Mouse (Mus musculus) neutrophil, adult 5-6 weeks (primary cell): ENCODE results near the gene Prr23a1. TPM values are rescaled to one million over a fixed set of nuclear protein-coding genes. Genes with fewer than 3 reads are reported as not detected.
"Not testable (repeated sequence)": the region's sequence is repeated elsewhere in the genome, so short reads cannot be mapped to it uniquely, and the experiment has no call there.

Experiments
- ATAC-seq: fragments of 151-379, 151-347 bp; 2 replicates; pipeline ENCODE4 v1.8.0; 2017; ENCODE audit warnings: mild to moderate bottlenecking, moderate TSS enrichment; ENCODE audit not compliant: insufficient number of reproducible peaks, poor library complexity, low FRiP score, severe bottlenecking; ENCODE audit errors: extremely low read depth
- total RNA-seq: library from RNA; stranded (forward); fragments of 200-1000 nt; gene quantifications from 2 replicates; pipeline ENCODE4 v1.2.3, GENCODE M21; 2017

The Prr23a1 gene
- not detected in 2 replicates for total RNA-seq

DNA sequence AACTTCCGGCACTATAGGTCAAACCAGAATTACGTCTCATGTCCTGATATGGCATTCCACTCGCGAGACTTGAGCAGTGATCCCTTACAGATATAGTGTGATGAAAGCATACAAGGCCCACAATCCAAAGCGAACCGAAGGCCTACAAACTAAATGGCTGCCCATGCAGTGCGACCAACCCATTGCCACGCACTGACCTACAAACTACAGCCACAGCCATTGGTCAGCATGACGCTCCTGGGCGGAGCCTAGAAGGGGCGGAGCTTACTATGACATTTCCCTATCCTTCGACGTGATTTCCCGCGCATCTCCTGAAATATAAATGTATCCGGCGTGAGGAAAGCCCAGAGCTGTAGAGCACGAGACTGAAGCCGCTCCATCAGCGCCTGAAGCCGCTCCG lies at the start of gene Prr23a1:
Gene Prr23a1 (plus strand): TSS at position 387 of the 400 bp plus-strand sequence.
- no peak for ATAC-seq

DNA sequence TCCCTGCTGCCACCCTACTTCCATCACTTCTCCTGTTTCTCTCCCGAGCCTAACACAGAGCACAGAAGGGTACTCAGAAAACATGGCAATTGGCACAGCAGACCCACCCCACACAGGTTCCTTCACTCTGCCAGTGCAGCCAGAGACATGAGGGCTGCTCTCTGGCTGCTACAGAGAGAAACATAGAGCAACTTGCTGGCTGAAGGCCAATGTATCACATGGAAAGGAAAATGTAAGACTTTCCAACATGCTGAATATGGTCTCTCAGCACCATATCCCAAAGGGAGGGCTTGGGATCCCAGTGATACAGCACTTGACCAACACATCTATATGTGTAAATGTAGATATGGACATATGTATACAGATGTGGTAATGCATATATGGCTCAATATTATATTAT lies 43.3 kb upstream of the Prr23a1 start:
- ATAC-seq: no peak

DNA sequence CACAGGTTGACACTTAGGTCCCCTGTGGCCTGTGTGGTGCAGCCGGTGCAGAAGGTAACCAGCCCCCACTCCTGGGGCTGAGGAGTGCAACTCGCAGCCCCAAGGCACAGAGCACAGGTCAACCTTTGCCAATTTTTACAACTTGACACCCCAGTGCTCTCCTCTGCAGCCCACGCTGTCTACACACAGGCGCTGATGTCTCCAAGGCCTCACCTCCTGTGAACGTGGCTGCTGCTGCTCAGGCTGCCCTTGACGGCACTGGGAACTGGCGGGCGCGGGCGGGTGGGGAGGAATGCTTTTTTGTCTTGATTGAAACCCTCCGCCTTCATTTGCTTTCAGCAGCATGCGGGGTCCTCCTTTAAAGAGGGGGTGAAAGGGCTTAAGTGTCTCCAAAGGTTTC lies 38.3 kb upstream of the Prr23a1 start:
- ATAC-seq: no peak

DNA sequence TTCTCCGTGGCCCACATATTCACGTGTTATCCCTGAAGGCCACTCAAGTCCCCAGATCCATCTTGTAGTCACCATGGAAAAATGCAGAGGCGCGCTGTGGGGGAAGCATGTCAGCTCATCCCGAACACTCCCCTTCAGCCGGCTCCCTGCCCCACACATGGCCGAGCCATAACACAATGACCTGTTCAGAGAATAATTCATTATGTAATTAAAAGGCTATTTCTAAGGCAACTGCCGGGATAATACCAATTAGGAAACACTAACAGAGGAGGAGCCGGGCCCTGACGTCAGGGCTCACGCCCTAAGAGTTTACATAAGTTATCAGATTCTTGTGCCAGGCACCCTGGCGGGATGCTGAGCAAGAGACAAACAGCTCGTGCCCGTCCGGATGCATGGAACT lies 36.8 kb upstream of the Prr23a1 start:
- no peak for ATAC-seq

DNA sequence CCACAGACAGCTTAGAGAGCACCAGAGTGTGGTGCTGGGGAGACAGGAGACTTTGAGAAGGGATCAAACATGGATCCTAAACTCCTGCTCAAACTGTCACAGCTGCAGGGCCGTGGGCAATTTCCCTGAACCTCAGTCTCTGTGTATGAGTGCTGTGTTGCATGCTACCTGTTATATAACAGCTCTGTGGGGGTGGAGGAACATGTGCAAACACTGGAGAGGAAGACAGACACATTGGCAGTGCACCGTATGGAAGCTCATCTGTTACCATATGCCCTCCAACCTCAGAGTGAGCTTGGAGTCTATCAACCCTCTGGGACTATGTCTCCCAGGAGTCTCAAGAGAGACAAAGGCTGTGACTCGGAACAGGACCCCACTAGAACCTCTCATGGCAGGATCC lies 36.4 kb upstream of the Prr23a1 start:
- no peak for ATAC-seq

DNA sequence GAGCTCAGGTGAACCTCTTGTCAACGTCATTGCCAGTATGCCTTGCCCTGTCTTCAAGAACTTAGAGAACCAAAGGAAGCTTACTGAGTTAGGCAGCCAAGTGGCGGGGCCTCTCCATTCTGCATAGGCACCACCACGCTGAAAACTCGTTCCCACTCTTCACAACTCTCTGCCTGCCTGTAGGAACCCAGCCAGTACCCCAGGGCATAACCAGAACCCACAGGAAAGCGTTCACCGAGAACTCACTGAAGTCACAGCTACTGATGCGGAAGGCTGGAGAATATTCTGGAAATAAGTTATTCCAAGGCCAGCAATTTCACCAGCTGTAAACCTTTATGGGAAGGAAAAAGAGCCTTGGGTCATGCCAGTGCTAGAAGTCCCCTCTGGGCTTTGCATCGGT lies 34.7 kb upstream of the Prr23a1 start:
- ATAC-seq: no peak

DNA sequence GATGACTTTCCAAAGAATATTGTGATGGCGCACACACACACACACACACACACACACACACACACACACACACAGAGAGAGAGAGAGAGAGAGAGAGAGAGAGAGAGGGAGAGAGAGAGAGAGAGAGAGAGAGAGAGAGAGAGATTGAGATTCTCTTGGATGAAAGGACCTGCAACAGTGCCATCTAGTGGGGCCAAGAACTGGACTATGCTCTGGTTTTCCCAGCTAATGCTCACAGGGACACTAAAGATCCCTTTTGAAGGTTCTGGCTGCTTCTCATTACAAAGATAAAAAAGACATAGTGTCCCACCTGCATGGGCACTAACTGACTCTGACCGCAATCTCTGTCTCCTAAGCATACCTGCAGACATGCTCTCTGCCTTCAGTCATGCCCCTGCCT lies 32.8 kb upstream of the Prr23a1 start:
- ATAC-seq: not testable (repeated sequence)

DNA sequence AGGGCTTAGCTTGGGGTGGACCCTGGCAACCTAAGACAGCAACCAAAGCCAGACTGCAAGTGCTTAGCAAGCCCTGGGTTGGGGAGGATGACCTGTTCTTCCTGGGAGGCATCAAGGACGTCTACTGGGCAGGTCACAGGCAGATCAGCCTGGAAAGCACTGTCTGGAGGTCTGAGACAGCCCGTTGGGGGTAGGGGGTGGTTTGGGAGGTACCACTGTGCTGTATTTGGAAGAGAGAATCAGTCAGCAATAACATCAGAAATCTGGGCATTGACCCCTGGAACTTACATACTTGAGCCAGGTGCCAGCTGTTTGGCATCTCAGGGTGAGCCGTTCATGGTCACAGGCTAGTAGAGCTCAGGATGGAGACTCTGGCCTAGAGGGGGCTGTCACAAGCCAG lies 26.2 kb upstream of the Prr23a1 start:
- ATAC-seq: no peak

DNA sequence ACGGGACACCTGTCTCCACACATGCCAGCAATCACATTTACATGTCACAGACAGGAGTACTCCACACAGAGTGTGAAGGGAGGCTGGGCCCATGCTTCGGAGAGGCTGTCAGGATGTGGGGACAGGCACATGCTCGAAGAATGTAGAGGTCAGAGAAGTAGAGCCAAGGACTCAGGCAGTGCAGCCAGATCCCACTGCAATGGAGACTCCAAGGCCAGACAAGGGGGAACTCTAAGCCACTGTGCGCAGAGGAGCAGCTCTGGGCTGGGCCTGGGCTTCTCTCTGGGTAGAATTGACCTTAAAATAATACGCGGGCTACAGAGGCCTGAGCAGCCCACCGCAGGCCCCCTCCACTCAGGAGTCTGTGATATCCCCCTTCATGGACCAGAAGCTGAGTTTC lies 24.7 kb upstream of the Prr23a1 start:
- no peak for ATAC-seq

DNA sequence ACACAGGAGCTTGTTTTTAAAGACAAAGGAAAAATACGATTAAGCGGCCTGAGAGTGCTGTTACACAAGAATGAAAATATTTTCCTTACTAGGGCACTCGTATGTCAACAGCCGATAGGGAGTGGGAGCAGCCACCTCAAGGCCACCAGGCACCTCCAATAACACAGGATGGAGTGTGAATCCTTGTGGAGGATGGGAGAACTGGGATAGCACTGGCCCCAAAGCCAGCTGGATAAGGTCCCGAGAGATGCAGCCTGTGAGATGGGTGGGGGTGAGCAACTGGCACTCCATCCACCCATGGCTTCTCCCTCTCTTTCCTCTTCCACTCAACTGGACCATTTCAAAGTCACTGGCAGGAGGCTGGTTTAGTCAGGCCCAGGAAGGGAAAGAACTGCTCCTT lies 23.3 kb upstream of the Prr23a1 start:
- no peak for ATAC-seq

DNA sequence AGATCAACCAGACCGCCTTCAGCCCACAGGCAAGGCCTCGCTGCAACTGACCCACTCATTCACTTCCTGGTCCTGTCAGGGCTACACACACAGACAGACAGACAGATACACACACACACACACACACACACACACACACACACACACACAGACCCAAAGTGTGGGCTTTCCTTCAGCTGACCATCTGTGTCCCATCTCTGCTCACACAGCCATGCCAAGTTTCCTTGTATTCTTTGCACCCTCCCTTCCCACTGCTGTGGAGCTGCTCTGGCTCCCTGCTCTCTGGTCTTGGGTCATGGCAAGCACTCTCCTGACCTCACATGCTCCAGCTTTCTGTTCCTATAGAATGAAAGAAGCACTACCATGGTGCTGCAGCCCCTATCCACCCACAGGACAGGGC lies 22.8 kb upstream of the Prr23a1 start:
- no peak for ATAC-seq

DNA sequence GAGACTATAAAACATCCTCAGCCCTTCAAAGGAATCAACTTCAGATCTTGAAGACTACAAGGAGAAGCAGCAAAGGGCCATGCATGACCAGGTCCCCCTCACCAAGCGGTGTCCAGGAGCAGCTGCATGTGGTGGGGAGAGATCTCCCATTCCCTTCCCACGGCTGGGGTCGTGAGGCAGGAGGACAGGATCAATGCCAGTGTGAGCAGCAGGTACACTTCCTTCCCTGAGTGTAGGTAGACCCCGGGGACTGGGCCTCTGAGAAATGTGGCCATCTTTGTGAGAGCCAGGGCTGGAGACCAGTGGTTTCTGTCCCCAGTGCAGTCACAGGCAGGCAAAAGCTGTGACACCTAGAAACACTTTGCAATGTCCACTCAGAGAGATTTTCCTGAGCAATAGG lies 21.8 kb upstream of the Prr23a1 start:
- no peak for ATAC-seq

DNA sequence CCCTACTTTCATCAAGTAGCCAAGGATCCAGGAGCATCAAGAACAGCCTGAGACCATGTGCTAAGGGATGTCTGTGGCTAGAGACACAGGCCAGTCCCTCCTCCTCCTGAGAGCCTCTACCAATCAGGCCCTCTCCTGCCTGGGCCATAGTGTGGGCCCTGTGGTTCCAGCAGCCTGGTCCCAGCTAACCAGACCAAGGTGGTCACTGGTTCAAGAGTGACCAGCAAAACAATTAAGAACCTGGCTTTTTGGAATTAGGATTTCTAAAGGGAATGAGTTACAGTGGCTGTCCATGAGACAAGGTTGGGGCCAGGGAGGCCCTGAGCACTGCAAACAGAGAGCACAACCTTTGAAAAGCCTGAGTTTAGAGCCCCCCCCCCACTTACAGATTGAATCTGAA lies 21.2 kb upstream of the Prr23a1 start:
- ATAC-seq: no peak

DNA sequence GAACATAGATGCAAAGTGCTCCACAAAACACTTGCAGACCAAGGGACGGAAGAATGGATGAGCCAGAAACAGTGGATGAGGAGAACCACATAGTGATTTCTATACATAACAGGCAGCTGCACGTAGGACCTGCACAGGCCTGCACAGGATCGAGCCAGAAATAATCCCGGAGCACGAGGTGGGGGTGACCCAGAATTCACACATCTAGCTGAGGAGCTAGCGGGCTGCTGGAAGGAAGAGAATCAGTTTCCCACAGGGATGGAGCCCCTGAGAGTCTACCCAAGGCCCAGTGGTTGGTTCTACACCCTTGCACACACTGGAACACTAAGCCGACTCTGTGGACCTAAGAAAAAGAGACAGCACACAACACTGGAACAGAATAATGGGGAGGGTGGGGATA lies 18.5 kb upstream of the Prr23a1 start:
- ATAC-seq: no peak

DNA sequence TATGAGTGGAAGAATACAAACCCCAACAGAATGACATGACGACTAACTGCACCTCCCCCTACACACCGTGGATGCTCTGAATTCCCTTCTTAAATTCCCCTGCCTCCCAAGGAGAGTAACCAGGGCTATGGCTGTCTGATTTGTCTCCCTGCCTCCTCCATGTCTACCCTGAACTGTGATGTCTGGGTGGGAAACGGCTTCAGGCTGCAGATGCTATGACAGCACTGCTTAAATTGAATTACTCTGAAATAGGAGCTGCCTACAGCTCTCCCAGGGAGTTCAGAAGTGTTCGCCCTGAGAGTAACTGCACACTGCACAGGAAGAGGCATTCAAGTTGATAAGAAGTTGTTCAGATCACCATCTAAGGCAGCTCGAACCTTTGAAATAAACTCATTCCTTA lies 12.8 kb upstream of the Prr23a1 start:
- ATAC-seq: no peak

DNA sequence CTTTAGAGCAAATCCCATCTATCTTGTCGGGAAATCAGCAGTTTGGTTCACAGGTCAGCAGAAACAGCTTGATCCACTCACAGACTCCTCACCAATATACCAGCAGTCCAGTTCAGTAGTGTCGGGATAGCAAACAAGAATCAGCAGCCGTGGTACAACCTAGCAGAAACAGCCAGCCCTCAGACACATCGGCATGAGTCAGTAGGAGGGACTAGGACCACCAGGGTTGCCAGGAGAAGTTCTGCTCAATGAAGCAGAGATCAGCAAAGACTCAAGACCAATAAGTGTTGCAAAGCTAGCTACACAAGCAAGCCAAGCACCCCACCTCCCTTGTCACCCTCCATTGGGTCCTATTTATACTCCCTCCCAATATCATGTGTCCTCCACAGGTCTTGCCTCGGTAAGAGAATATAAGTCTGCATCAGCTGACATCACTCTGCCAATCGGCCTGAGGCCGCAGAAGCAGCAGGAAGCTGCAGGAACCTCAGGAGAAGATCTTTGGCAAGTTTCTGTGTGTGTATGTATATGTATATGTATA lies 4.7 kb upstream of the Prr23a1 start:
- ATAC-seq: no peak

DNA sequence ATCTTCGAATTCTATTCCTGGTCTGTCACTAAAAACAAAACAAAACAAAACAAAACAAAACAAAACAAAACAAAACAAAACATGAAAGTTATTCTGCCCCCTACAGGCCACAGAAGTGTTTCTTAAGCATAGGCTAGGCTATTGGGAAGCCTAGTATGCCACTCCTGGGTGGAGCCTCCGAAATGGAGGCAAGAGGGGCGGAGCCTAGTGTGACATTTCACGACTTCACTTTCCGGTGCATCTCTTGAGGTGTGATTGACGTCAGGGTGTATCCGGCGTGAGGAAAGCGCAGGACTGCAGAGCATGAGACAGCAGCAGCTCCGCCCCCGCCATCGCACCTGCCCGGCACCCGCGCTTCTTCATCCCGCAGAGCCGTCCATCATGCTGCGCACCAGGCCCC lies 13.9 kb downstream of the Prr23a1 start, which contains the start of gene Prr23a2:
Gene Prr23a2 (plus strand): TSS at position 285 of the 400 bp plus-strand sequence.
- ATAC-seq: no peak

DNA sequence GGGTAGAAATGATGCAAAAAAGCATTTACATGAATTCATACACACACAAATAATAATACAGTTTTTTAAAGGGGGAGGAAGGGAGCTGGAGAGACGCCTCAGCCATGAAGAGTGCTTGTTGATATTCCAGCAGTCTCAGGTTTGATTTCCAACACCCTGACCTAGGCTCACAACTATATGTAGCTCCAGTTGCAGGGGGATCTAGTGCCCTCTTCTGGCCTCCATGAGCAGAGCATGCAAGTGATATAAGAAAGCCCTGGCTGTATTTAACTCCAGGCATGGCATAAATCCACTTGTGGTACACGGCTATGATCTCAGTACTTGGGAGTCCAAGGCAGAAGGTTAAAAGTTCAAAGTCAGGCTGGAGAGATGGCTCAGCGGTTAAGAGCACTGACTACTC lies 21.2 kb downstream of the Prr23a1 start:
- no peak for ATAC-seq

DNA sequence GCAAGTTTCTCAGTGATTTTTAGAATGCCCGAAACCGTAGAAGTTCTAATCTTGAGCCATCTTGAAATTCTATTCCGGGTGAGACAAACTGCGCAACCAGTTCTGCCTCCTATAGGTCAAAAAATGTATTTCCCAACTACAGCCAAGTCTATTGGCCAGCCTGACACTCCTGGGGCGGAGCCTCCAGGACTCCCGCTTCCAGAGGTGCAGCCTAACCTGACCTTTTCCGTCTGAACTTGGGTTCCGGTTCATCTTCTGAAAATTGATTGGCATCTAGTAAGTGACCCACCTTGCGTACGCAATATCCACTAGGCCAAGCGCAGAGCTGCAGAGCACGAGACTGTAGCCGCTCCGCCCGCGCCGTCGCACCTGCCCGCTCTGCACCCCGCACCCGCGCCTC lies 22.3 kb downstream of the Prr23a1 start, which contains the start of gene Prr23a3:
Gene Prr23a3 (plus strand): TSS at position 197 of the 400 bp plus-strand sequence.
- ATAC-seq: no peak
